Mouse (Mus musculus) intestine, embryonic 16.5 days (tissue): ENCODE measurements around the gene Abcc4. TPM values are rescaled to one million over a fixed set of nuclear protein-coding genes. Genes with fewer than 3 reads are reported as not detected.

Experiments used
- ATAC-seq: fragments of 200-750 bp; cut with Nextera tagmentation; 2 replicates; pipeline ENCODE4 v1.8.0; 2017; ENCODE audit warnings: moderate TSS enrichment, moderate library complexity
- H3K27ac ChIP-seq: fragments of 300-500 bp; sonication (generic); 2 replicates; pipeline ENCODE4 v1.5.1; 2014; ENCODE audit warnings: mild to moderate bottlenecking, low read length
- H3K27me3 ChIP-seq: fragments of 300-500 bp; sonication (generic); replicated peaks from 2 replicates; pipeline ENCODE4 v1.6.1; 2014; ENCODE audit warnings: low read length, control low read depth, mixed read lengths; ENCODE audit not compliant: control insufficient read depth, insufficient read depth
- H3K36me3 ChIP-seq: fragments of 300-500 bp; sonication (generic); 2 replicates; pipeline ENCODE4 v1.6.1; 2014; ENCODE audit warnings: low read length, control low read depth; ENCODE audit not compliant: control insufficient read depth, insufficient read depth
- H3K4me1 ChIP-seq: fragments of 300-500 bp; sonication (generic); 2 replicates; pipeline ENCODE4 v1.6.1; 2014; ENCODE audit warnings: low read length, control low read depth, mixed read lengths; ENCODE audit not compliant: control insufficient read depth, insufficient read depth
- H3K4me2 ChIP-seq: fragments of 300-500 bp; sonication (generic); 2 replicates; pipeline ENCODE4 v1.6.1; 2014; ENCODE audit warnings: low read depth, low read length, control low read depth
- H3K4me3 ChIP-seq: fragments of 300-500 bp; sonication (generic); 2 replicates; pipeline ENCODE4 v1.5.1; 2014; ENCODE audit warnings: mild to moderate bottlenecking, low read length
- H3K9ac ChIP-seq: fragments of 300-500 bp; sonication (generic); 2 replicates; pipeline ENCODE4 v1.6.1; 2014; ENCODE audit warnings: low read depth, low read length
- H3K9me3 ChIP-seq: fragments of 300-500 bp; sonication (generic); 2 replicates; pipeline ENCODE4 v1.6.1; 2016; ENCODE audit warnings: low read length, control low read depth; ENCODE audit not compliant: control insufficient read depth
- WGBS: fragments of 180-500 bp; shearing (Covaris S2); extraction: QIAGEN DNeasy Blood & Tissue Kit; methylation state at CpG from one replicate; pipeline ENCODE4 v1.1.7; 2014; 5-methylcytosine and 5-hydroxymethylcytosine counted together
- polyA plus RNA-seq: library from polyadenylated mRNA; unstranded; fragments of >200 nt; fragmentation: Nextera tagmentation; extraction: Ambion mirVana; gene quantifications from 2 replicates; pipeline ENCODE4 v1.2.1, GENCODE M21; 2015

The Abcc4 gene
- polyA plus RNA-seq, 1 experiment from 2014 or later = 1.8 TPM

GRCm38 (mm10) chr14:118735114-118735513 lies 29.1 kb upstream of the Abcc4 start:
- Histone ChIP-seq H3K9ac (no peak overlapping the region), H3K4me1 (no peaks in the 10 kb centered on the region), H3K4me3 (no peak overlapping the region), H3K27ac (no peak overlapping the region), H3K36me3 (no peaks in the 10 kb centered on the region), H3K4me2 (no peak overlapping the region), H3K27me3 (no peaks in the 10 kb centered on the region), H3K9me3 (no peaks in the 10 kb centered on the region)
- peak; percentile 48; the same call in 1 of the 2 replicates for ATAC-seq
- 62% methylated on average over 2 of the region's 2 CpGs for WGBS

GRCm38 (mm10) chr14:118733146-118733545 lies 27.1 kb upstream of the Abcc4 start:
- H3K36me3 ChIP-seq = no peaks in the 10 kb centered on the region
- H3K27ac ChIP-seq = no peak overlapping the region
- WGBS = 86% methylated on average over 5 of the region's 5 CpGs
- no peaks in the 10 kb centered on the region for H3K27me3 ChIP-seq
- no peak overlapping the region for H3K4me2 ChIP-seq
- ATAC-seq = no peak
- no peak overlapping the region for H3K4me3 ChIP-seq
- no peaks in the 10 kb centered on the region for H3K4me1 ChIP-seq
- no peaks in the 10 kb centered on the region for H3K9me3 ChIP-seq
- no peak overlapping the region for H3K9ac ChIP-seq

- H3K4me2 ChIP-seq = no peak overlapping the region
- H3K4me1 ChIP-seq = no peaks in the 10 kb centered on the region
- no peak overlapping the region for H3K4me3 ChIP-seq
- H3K9ac ChIP-seq = no peak overlapping the region
- no peaks in the 10 kb centered on the region for H3K9me3 ChIP-seq
- WGBS = 80% methylated on average over 5 of the region's 5 CpGs
- no peaks in the 10 kb centered on the region for H3K36me3 ChIP-seq
- H3K27ac ChIP-seq = no peak overlapping the region
- no peaks in the 10 kb centered on the region for H3K27me3 ChIP-seq
- ATAC-seq = no peak
These were observed 24.6 kb upstream of the Abcc4 start for GRCm38 (mm10) chr14:118730631-118731030.

GRCm38 (mm10) chr14:118725467-118725866 lies 19.4 kb upstream of the Abcc4 start:
- no peak; the same call in 1 of the 2 replicates for ATAC-seq
- WGBS = 72% methylated on average over 5 of the region's 5 CpGs
- H3K27ac ChIP-seq = no peak overlapping the region
- no peaks in the 10 kb centered on the region for H3K4me1 ChIP-seq
- H3K9ac ChIP-seq = no peak overlapping the region
- no peak overlapping the region for H3K4me2 ChIP-seq
- no peak overlapping the region for H3K4me3 ChIP-seq
- no peaks in the 10 kb centered on the region for H3K27me3 ChIP-seq
- H3K36me3 ChIP-seq = no peaks in the 10 kb centered on the region
- no peaks in the 10 kb centered on the region for H3K9me3 ChIP-seq

- no peaks in the 10 kb centered on the region for H3K27me3 ChIP-seq
- H3K4me3 ChIP-seq = no peak overlapping the region
- no peaks in the 10 kb centered on the region for H3K4me1 ChIP-seq
- no peak overlapping the region for H3K4me2 ChIP-seq
- H3K9ac ChIP-seq = no peak overlapping the region
- no peak overlapping the region for H3K27ac ChIP-seq
- no peaks in the 10 kb centered on the region for H3K36me3 ChIP-seq
- no peak for ATAC-seq
- H3K9me3 ChIP-seq = no peaks in the 10 kb centered on the region
- 77% methylated on average over 11 of the region's 11 CpGs for WGBS
These were observed 18.1 kb upstream of the Abcc4 start for GRCm38 (mm10) chr14:118723920-118724693.

GRCm38 (mm10) chr14:118719566-118720174 lies 13.7 kb upstream of the Abcc4 start:
- H3K36me3 ChIP-seq = no peaks in the 10 kb centered on the region
- H3K4me3 ChIP-seq = no peak overlapping the region
- no peak overlapping the region for H3K9ac ChIP-seq
- H3K27me3 ChIP-seq = no peaks in the 10 kb centered on the region
- 62% methylated on average over 10 of the region's 10 CpGs for WGBS
- no peaks in the 10 kb centered on the region for H3K9me3 ChIP-seq
- H3K27ac ChIP-seq = no peak overlapping the region
- no peaks in the 10 kb centered on the region for H3K4me1 ChIP-seq
- no peak overlapping the region for H3K4me2 ChIP-seq
- no peak for ATAC-seq

GRCm38 (mm10) chr14:118718576-118718975 lies 12.6 kb upstream of the Abcc4 start:
- Histone ChIP-seq H3K27me3 (no peaks in the 10 kb centered on the region), H3K9ac (no peak overlapping the region), H3K4me1 (no peaks in the 10 kb centered on the region), H3K4me2 (no peak overlapping the region), H3K36me3 (no peaks in the 10 kb centered on the region), H3K4me3 (no peak overlapping the region), H3K9me3 (no peaks in the 10 kb centered on the region), H3K27ac (no peak overlapping the region)
- WGBS = 77% methylated on average over 7 of the region's 7 CpGs
- no peak for ATAC-seq

- Histone ChIP-seq H3K27me3 (peaks cover 4% of the 10 kb centered on the region; the same call in 1 of the 2 replicates), H3K9me3 (no peaks in the 10 kb centered on the region), H3K9ac (no peak overlapping the region), H3K4me2 (no peak overlapping the region), H3K4me3 (no peak overlapping the region), H3K27ac (no peak overlapping the region), H3K4me1 (no peaks in the 10 kb centered on the region), H3K36me3 (no peaks in the 10 kb centered on the region)
- ATAC-seq = no peak
- 83% methylated on average over 16 of the region's 16 CpGs for WGBS
These were observed 10.6 kb upstream of the Abcc4 start for GRCm38 (mm10) chr14:118716372-118717312.

- no peak for ATAC-seq
- no peak overlapping the region for H3K27ac ChIP-seq
- 0 out of 2 replicates have a peak, but pooled peaks cover 3% of the 10 kb centered on the region for H3K4me1 ChIP-seq
- no peak overlapping the region for H3K4me2 ChIP-seq
- H3K27me3 ChIP-seq = peaks cover 4% of the 10 kb centered on the region; the same call in 1 of the 2 replicates
- WGBS = 76% methylated on average over 6 of the region's 6 CpGs
- H3K36me3 ChIP-seq = no peaks in the 10 kb centered on the region
- no peak overlapping the region for H3K9ac ChIP-seq
- H3K4me3 ChIP-seq = no peak overlapping the region
- H3K9me3 ChIP-seq = no peaks in the 10 kb centered on the region
These were observed 8.7 kb upstream of the Abcc4 start for GRCm38 (mm10) chr14:118714720-118715119.
